Mouse (Mus musculus) thymus, adult 2 months (tissue): ENCODE measurements around the gene Pdyn.

Experiments
- CTCF ChIP-seq: fragments of 200-500 bp; IDR thresholded peaks from 2 replicates; pipeline ENCODE4 v1.5.1; 2012; ENCODE audit warnings: mild to moderate bottlenecking, control low read depth, low read length, moderate library complexity, borderline replicate concordance; ENCODE audit not compliant: control insufficient read depth, poor library complexity, insufficient read depth; ENCODE audit errors: extremely low read depth
- POLR2A ChIP-seq: fragments of 200-500 bp; IDR thresholded peaks from 2 replicates; pipeline ENCODE4 v1.6.1; 2012; ENCODE audit warnings: mild to moderate bottlenecking, low read length, control low read depth, moderate library complexity; ENCODE audit not compliant: control insufficient read depth, poor library complexity, insufficient read depth; ENCODE audit errors: extremely low read depth

- TF ChIP-seq POLR2A: no peak
- no peak for TF ChIP-seq CTCF
Measured at GRCm38 (mm10) chr2:129740515-129740914, 40.9 kb upstream of the Pdyn start.
